In the genomic region with DNA sequence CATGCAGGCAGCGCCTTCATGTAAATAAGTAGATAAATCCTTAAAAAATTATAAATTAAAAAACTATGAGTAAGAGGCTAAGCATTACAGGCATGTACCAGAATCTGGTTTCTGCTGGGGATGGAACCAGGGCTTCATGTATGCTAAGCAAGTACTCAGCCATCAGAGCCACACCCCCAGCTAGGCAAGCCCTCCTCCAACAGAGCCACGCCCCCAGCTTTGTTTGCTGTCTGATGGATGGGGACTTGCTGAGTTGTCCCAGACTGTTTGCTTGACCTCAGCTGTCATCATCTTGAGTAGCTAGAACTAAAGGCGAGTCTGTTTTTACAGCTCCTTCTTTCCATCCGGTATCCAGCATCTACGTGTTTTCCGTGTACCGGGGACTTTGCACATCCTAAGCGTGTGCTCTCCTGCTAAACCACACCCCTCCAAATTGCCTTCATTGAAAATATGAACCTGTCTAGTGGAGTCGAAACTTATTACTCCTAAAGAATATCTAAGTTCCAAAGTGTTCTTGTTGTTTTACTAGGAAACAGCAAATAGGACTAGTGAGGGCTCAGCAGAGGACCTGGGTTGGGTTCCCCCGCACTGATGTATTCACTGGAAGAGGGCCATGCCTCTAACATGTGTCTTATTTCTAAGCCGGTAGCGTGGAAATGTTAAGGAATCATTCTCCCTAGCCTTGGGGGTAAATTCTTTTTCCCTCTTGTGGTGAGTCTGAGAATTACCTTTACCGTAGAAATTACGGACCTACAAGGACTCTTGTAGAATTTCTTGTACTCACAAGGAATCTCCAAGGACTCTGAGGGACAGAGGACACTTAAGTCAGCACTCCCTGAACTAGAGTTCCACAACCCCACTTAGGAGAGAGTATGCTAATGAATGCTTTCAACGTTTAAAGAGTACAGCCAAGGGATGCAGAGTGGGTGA, we compare ENCODE assay signal across 10 mouse cellular contexts. TPM values are rescaled to one million over a fixed set of nuclear protein-coding genes. Genes with fewer than 3 reads are reported as not detected.
DNase-seq lines count a peak whose midpoint lies in the region; ATAC-seq and TF ChIP-seq lines count a peak whose summit lies in the region.
"Had no signal": no experiment of that assay in that cellular context is flagged by ENCODE, and none has a peak within 500 bp of the region (broad histone marks: within the 10 kb centered on the region; RNA-seq: fewer than 3 reads in every experiment).

No protein-coding gene starts in this region.

- no peak overlapping the region for H3K9ac ChIP-seq in heart, embryonic 11.5 days (ENCODE audit: low read depth, low read length)
- H3K9ac ChIP-seq: embryonic facial prominence, embryonic 12.5 days had no signal

- ATAC-seq in heart, embryonic 11.5 days (replicated peaks; ENCODE audit: insufficient number of reproducible peaks, low FRiP score, low TSS enrichment), result peak; percentile 42; the same call in 1 of the 2 replicates

- no peak for DNase-seq in heart, postnatal 36 days
- peak; percentile 49 for DNase-seq in 3T3-L1 (ENCODE audit: low read depth, low spot score)
- peak; percentile 52 for DNase-seq in adrenal gland, postnatal 25 days
- DNase-seq in lung, adult 2 months, result peak; percentile 48
- DNase-seq in right cerebral cortex, postnatal 14 days, result no peak
- no peak for DNase-seq in ovary, postnatal 14 days (ENCODE audit: low spot score)
- no peak for DNase-seq in natural killer cell, adult 2 months (ENCODE audit: low spot score in 2 of 2)

- no peak for TF ChIP-seq CTCF in lung, adult 2 months (IDR thresholded peaks at IDR 0.05; ENCODE audit: insufficient read depth, low read length)

- no peaks in the 10 kb centered on the region for H3K9me3 ChIP-seq in heart, embryonic 11.5 days (replicated peaks; ENCODE audit: control insufficient read depth, low read length)
- H3K9me3 ChIP-seq: embryonic facial prominence, embryonic 12.5 days had no signal

- H3K27me3 ChIP-seq in heart, embryonic 11.5 days (ENCODE audit: control insufficient read depth, insufficient read depth, low read length), result no peaks in the 10 kb centered on the region
- H3K27me3 ChIP-seq: embryonic facial prominence, embryonic 12.5 days had no signal

- intact Hi-C loops in heart, postnatal 36 days (cut with DNase I), result no loop called here

- 56% methylated on average over 15 of the region's 15 CpGs for WGBS in heart, embryonic 11.5 days (ENCODE audit: insufficient replicate concordance)
- WGBS in lung, adult 2 months, result 40% methylated on average over 15 of the region's 15 CpGs

- no peaks in the 10 kb centered on the region for H3K36me3 ChIP-seq in heart, embryonic 11.5 days (ENCODE audit: control insufficient read depth, insufficient read depth, low read length)
- H3K36me3 ChIP-seq: embryonic facial prominence, embryonic 12.5 days had no signal

- peaks cover 5% of the 10 kb centered on the region; the same call in 1 of the 2 replicates for H3K4me1 ChIP-seq in heart, embryonic 11.5 days (ENCODE audit: control insufficient read depth, insufficient read depth, low read length)
- peaks cover 2% of the 10 kb centered on the region for H3K4me1 ChIP-seq in lung, adult 2 months (ENCODE audit: control insufficient read depth, insufficient read depth, low read length)

- no peak for TF ChIP-seq POLR2A in lung, adult 2 months (IDR thresholded peaks at IDR 0.05; ENCODE audit: borderline replicate concordance, extremely low read depth, low read depth, low read length)

- no peak overlapping the region for H3K27ac ChIP-seq in heart, embryonic 11.5 days (ENCODE audit: low read depth, low read length)
- H3K27ac ChIP-seq: embryonic facial prominence, embryonic 12.5 days; macrophage had no signal

- H3K4me3 ChIP-seq in heart, embryonic 11.5 days (ENCODE audit: low read depth, low read length), result no peak overlapping the region
- no peak overlapping the region for H3K4me3 ChIP-seq in lung, adult 2 months (replicated peaks; ENCODE audit: extremely low read depth, low read depth, low read length)
- H3K4me3 ChIP-seq: embryonic facial prominence, embryonic 12.5 days had no signal

- H3K4me2 ChIP-seq in heart, embryonic 11.5 days, result no peak overlapping the region
- H3K4me2 ChIP-seq: embryonic facial prominence, embryonic 12.5 days had no signal

RNA-seq across cellular contexts. Expression of a gene that starts 54.4 kb away (rescaled TPM):
- polyA plus RNA-seq in heart, embryonic 11.5 days (2014; fragmentation: Nextera tagmentation; extraction: Ambion mirVana), result 20.9 and 23.1 TPM in 2 replicates
- 1 to 10 TPM; 5.1 to 6.4 TPM for total RNA-seq in heart, postnatal 36 days (2021)
- total RNA-seq in adrenal gland, postnatal 25 days (2021), result 14.7 and 21.3 TPM in 2 replicates
- polyA plus RNA-seq in lung, adult 2 months (2012; rRNA removed), result 57.2 and 65.6 TPM in 2 replicates

Comparison
In these comparisons a context has a peak if more than half of its experiments do, and no peak if none do; other contexts are left out.
1. DNase-seq: peak in 3T3-L1 (single experiment), adrenal gland, postnatal 25 days (single experiment) and lung, adult 2 months (single experiment); none in heart, postnatal 36 days (0 of 2), right cerebral cortex, postnatal 14 days (single experiment), ovary, postnatal 14 days (single experiment) and natural killer cell, adult 2 months (0 of 2).